Mouse (Mus musculus) kidney, postnatal 36 days (tissue): ENCODE results near the gene Myrip.

Source experiments
- DNase-seq, 2 experiments: peaks; one replicate each; pipeline ENCODE4 v3.0.0; 2021 to 2022; ENCODE audit warnings: mixed read lengths in 2 of 2

Gene Myrip

DNA sequence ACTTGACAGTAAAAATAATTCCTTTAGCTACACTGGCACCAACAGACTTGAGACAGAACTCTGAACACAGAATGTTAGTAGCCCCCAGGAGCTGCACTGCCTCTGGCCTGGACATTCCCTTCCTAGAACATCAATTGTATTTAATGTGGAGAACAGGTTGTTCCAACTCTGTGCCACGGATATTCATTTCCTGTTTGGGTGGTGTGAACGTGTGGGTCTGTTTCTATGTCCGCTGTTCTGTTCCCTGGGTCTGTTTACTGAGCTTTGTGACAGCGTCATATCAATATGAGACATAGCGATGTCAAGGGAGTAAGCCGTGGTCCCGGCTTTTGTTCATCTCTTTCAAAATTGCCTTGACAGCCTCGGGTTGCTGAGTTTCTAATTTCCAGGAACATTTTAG lies 97.0 kb downstream of the Myrip start:
- DNase-seq = no peak

- peak; percentile 3 to 41 for DNase-seq
Measured at GRCm38 (mm10) chr9:120399537-120399936, 98.2 kb downstream of the Myrip start.

DNA sequence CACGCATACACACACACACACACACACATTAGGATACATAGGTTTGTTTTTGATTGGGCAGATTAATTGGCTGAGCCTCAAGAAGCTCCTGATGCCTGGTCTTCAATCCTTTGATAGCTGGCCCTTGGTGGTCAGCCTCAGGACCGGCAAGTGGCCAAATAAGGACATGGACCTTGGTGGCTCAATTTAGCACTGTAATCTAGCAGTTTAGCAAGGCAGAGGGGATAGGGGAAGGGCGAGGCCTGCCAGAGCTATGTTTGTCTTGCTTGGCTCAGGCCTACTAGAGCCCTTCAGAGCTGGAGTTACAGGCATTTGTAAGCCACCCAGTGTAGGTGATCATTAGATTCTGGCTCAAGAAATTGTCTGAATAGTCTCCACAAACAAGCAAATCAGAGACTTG lies 101.1 kb downstream of the Myrip start:
- DNase-seq = no peak

DNA sequence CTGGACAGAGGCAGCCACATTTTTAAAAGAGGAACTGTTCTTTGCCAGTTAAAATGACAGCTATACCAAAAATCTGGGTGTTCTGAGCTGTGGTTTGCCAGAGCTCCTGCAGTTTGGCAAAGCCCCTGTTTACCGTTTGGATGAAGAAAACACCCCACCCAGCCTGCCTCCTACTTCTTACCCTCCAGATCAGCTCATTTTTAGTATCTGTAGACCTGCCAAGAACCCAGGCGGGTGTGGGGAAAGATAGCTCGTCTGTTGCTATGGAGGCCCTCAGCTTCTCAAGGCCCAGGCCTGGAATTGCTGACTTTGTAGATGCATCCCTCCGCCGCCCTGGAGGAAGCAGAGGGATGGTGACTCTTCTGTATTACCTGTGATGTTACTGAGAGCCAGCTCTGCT lies 102.3 kb downstream of the Myrip start:
- DNase-seq = no peak

DNA sequence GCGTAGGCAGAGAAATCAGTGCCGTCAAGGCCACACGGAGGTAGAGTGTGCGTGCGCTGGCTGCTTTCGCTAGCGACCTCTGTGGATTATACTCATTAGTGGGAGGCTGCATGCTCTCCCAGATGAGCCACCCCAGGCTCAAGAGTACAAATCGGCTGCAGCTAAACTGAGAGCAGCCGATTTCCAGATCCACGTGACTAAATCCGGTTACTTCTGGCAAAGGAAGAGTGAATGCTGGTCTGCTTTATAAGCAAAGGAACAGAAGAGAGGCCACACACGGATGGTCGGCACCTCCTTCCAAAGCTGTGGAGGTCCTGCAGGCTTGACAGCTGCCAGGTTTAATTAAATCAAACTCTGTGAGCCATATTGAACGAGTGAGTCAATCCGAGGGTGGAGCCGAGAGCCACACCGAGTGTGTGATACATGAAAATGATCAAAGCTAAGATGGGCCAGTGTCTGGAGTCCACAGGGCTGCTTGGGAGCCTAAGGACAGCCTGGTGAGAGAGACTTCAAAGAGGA lies 108.4 kb downstream of the Myrip start:
- DNase-seq = no peak

DNA sequence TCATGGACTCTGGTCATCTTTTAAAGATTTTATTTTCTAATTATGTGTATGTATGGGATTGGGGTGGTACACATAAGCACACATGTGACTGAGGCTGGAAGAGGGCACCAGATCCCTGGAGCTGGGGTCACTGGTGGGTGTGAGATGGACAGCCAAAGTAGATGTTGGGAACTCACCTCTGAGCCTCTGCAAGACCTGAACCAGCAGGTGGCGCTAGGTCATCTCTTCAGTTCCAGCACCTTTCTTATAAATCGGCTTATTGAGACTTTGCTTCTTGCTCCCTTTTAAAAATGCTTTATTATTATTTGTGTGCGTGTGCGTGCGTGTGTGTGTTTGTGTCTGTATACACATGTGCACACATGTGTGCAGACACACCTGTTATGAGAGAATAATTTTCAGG lies 109.1 kb downstream of the Myrip start:
- peak; percentile 41 to 85 for DNase-seq

GRCm38 (mm10) chr9:120415504-120415903 lies 114.2 kb downstream of the Myrip start:
- peak; percentile 81 to 86 for DNase-seq

DNA sequence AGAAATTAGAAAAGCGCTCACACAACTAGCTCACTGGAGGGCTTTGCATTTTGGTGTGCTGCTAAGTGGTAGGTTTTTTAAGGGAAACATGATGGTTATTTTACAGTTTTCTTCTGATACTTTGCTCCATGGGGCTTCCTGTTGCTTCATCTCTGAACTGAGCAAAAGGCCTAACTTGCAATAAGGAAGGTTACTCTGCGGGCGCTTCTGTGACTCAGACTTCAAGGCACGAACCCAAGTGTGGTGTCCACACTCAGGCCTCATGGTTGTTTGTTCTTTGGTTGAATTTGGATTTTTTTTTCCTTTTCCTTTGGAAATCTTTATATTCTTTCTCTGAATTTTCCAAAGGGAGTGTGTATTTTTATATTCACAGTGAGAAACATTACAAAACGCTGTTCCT lies 114.8 kb downstream of the Myrip start:
- no peak for DNase-seq

DNA sequence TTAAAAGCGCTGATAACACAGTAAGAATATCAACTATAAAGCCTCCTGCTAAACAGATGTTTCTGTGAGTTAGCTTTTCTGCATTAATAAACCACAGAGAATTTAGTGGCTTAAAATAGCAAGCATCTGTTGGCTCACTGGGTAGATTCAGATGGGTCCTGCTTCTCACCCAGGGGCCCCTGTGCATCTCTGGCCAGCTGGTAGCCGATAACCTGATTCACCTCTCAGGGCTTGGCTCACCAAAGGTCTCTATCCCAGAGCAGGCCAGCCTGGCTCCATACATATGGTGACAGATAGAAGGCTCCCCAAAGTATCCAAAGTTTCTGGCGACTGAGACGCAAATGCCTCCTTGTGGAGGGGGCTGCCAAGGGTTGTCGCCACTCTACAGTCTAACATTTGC lies 115.4 kb downstream of the Myrip start:
- no peak for DNase-seq

- DNase-seq = no peak
Measured at GRCm38 (mm10) chr9:120418582-120418981, 117.3 kb downstream of the Myrip start.

DNA sequence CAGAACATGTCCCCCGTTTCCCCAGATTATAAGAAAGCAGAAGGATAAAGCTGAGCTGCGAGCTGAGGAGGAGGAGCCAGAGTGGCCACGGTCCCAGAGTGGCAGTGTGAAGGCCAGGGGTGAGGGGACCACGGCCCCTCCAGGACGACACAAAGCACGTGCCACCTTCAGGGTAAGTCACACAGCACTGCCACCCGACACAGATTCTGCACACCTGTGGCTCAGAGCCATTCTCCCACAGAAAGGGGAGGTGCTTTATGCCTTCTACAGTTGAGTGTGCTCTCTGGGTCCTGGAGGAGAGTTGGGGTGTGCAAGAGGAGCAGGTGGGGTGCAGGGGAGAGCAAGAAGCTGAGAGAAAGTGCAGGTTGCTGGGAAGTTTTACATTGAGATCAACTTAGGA lies 123.3 kb downstream of the Myrip start:
- DNase-seq = no peak

GRCm38 (mm10) chr9:120425768-120426167 lies 124.5 kb downstream of the Myrip start:
- peak; percentile 21 to 80 for DNase-seq

- no peak for DNase-seq
Measured at GRCm38 (mm10) chr9:120428181-120428580, 126.9 kb downstream of the Myrip start.

DNA sequence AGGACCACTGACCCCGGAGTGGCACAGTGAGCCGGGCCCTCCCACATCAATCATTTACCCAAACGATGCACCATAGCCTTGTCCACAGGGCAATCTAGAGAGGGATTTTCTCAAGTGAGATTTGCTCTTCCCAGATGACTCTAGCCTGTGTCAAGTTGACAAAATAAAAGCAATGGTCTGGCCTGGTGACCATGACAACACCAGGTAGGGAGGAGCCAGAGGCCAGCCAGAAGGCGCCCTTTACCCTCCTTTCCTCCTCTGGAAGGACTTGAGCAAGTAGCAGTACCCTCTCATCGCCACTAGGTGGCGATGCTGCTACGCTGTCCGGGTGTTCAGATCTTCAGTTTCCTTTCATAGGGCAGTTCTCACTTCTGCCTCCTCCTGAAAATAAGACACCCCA lies 132.4 kb downstream of the Myrip start:
- peak; percentile 77 to 85 for DNase-seq

DNA sequence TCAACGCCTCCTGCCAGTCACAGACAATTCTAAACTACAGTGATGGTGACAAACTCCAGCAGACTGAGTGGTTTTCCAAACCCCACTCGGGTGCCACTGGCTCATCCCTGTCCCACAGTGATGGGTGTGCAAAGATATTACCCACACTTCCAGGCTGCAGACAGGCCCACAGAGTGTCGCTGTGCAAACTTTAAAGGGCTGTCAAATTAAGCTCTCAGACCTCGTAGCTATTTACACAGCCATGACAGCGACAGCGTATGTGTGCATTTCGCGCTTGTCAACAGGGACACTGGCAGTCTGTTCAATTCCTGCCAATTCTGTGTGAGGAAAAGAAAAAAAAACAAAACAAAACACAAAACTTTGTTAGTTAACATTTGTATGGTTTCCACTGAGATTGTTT lies 134.5 kb downstream of the Myrip start:
- DNase-seq = no peak

DNA sequence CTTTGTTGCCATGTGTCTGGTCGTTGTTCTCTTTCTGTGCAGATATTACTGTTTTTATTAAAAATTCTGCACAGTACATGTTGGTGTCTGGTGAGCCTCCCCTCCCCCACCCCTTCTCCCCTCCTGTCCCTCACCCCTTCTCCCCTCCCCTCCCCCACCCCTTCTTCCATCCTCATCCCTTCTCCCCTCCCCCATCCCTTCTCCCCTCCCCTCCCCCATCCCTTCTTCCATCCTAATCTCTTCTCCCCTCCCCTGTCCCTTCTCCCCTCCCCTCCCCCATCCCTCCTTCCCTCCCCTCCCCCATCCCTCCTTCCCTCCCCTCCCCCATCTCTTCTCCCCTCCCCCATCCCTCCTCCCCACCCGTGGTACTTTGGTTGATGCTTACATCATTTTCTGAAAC lies 135.5 kb downstream of the Myrip start:
- no peak for DNase-seq

GRCm38 (mm10) chr9:120437266-120437876 lies 136.1 kb downstream of the Myrip start:
- no peak for DNase-seq

DNA sequence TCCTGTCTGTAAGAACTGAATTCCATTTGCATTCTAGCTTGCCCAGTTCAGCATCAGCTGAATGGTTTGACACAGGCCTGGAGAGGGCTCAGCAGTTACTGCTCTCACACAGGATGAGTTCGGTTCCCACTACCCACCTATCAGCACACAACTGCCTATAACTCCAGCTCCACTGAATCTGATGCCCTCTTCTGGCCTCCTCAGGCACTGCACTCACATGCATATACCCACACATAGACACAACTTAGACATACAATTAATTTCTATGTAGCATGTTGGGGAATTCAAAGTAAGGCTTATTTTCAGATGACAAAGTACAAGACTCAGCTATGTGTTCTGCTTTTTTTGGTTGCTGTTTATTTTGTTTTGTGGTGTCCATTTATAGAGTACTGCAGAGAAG lies 137.0 kb downstream of the Myrip start:
- no peak for DNase-seq

GRCm38 (mm10) chr9:120438781-120439180 lies 137.5 kb downstream of the Myrip start:
- no peak for DNase-seq

- DNase-seq = no peak
Measured at GRCm38 (mm10) chr9:120444642-120445041, 143.3 kb downstream of the Myrip start.

GRCm38 (mm10) chr9:120449696-120450329 lies 148.5 kb downstream of the Myrip start:
- DNase-seq = no peak

DNA sequence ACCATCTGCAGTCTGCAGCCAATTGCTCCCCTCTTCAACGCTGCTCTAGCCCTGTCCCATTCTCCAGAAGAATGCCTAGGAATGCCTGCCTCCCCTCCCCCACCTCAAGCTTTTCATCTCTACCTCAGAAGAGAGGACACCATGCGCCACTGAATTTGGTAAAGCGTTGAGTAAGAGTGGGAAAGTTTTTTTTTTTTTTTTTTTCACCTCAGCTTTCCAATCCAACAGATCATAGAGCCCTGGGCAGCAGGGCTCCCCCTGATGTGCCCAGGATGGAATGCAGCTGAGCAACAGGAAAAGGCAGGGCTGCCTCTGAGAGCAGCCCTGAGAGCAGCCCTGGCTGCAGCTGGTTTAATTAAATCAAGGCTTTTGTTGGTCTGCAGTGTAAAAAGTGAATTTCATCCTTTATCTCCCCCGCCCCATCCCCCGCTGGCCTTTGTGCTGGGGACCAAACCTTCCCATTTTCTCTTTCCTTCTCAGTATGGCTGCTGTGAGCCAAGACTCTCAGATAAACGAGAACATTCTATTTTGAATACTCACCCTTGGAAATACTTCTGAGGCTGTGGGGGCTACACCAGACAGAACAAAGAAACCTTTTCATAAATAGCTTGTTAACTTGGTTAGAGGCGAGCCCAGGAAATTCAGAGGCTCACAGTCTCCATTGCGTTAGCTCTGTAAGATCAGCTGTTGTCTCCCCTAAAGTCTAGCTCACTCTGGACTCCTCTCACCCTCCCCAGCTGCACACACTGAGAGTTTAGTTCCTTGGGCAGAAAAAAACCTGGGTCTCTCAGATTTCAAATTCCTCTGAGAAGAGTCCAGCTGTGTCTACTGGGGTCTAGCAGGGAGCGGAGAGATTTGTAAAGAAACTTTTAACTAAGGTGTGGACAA lies 154.7 kb downstream of the Myrip start:
- DNase-seq = no peak

GRCm38 (mm10) chr9:120470431-120470830 lies 169.1 kb downstream of the Myrip start:
- DNase-seq = no peak

- no peak for DNase-seq
Measured at GRCm38 (mm10) chr9:120481644-120482043, 180.3 kb downstream of the Myrip start.
